Mouse (Mus musculus): Measurements from ENCODE around the gene Asb4.

GRCm38 (mm10) chr6:5455836-5456235, 72.7 kb downstream of the Asb4 start:
- TF ChIP-seq CEBPB (IDR thresholded peaks at IDR 0.05; ENCODE audit: low read depth) = no peak
- no peak for TF ChIP-seq MYOD1 (IDR thresholded peaks at IDR 0.05; ENCODE audit: control insufficient read depth, insufficient read length, low read depth)
- TF ChIP-seq USF1 (IDR thresholded peaks at IDR 0.05; ENCODE audit: low read depth) = no peak
